Mouse (Mus musculus) bone marrow, adult 2 months (tissue): ENCODE measurements around the gene Zfp683.

ENCODE experiments used
- CTCF ChIP-seq: fragments of 200-500 bp; IDR thresholded peaks from 2 replicates; pipeline ENCODE4 v1.5.1; 2011; ENCODE audit warnings: low read length, control low read depth; ENCODE audit not compliant: control insufficient read depth, insufficient read depth
- POLR2A ChIP-seq: fragments of 200-500 bp; IDR thresholded peaks from 2 replicates; pipeline ENCODE4 v1.6.1; 2011; ENCODE audit warnings: low read depth, mild to moderate bottlenecking, control low read depth, low read length, borderline replicate concordance; ENCODE audit not compliant: control insufficient read depth

DNA sequence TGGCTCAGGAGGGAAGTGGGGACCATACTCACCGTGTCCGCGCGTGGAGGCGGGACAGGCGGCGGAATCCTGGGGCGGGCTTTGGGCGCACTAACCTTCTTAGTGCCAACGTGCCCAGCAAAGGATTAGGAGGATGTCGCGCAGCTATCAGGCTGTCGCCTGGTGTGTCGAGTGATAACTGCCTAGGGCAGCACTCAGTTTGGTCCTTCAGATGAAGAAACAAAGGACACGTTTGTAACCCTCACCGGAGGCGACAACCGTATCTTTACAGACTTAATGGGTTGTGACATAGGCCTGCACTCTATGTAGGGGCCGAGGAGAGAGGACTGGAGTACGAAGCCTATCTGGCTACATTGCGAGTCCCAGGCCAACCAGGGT is 49.1 kb downstream of the Zfp683 start:
- TF ChIP-seq CTCF (no peak), POLR2A (no peak)
